Comparison of ENCODE assay signal across 25 mouse cellular contexts in genomic region chr17:29584306-29584705, GRCm38 (mm10). TPM values are rescaled to one million over a fixed set of nuclear protein-coding genes. Genes with fewer than 3 reads are reported as not detected.
DNase-seq lines count a peak whose midpoint lies in the region; ATAC-seq and TF ChIP-seq lines count a peak whose summit lies in the region.
"Had no signal": no experiment of that assay in that cellular context is flagged by ENCODE, and none has a peak within 500 bp of the region (broad histone marks: within the 10 kb centered on the region; RNA-seq: fewer than 3 reads in every experiment).

No protein-coding gene starts in this region.

- 74% methylated on average over 5 of the region's 5 CpGs for WGBS in forebrain, embryonic 13.5 days
- WGBS in forebrain, embryonic 10.5 days, result 81% methylated on average over 5 of the region's 5 CpGs
- 3% methylated on average over 5 of the region's 5 CpGs for WGBS in thymus, adult 2 months

- H3K27ac ChIP-seq in forebrain, embryonic 13.5 days, result peak overlapping the region; percentile 37; the same call in 1 of the 2 replicates
- H3K27ac ChIP-seq in forebrain, embryonic 10.5 days, result no peak overlapping the region
- peak overlapping the region; percentile 25; the same call in 1 of the 2 replicates for H3K27ac ChIP-seq in thymus, adult 2 months (ENCODE audit: control insufficient read depth, insufficient read depth, low read length)
- H3K27ac ChIP-seq: heart, adult 2 months; hindbrain, postnatal 0 days; limb, embryonic 10.5 days; neural tube, embryonic 13.5 days had no signal

- no peak overlapping the region for H3K4me2 ChIP-seq in forebrain, embryonic 13.5 days
- H3K4me2 ChIP-seq: neural tube, embryonic 13.5 days had no signal

- H3K36me3 ChIP-seq in forebrain, embryonic 13.5 days (ENCODE audit: poor library complexity, severe bottlenecking), result peaks cover 38% of the 10 kb centered on the region
- H3K36me3 ChIP-seq in forebrain, embryonic 10.5 days (replicated peaks), result peaks cover 71% of the 10 kb centered on the region
- H3K36me3 ChIP-seq in thymus, adult 2 months (ENCODE audit: control insufficient read depth, insufficient read depth, low read length), result peaks cover 8% of the 10 kb centered on the region; the same call in 1 of the 2 replicates

- DNase-seq in forebrain, embryonic 10.5 days (ENCODE audit: extremely low spot score, low spot score), result no peak
- peak; percentile 41 to 49 for DNase-seq in spleen, postnatal 36 days (ENCODE audit: low spot score in 2 of 2)
- no peak for DNase-seq in spleen, postnatal 14 days (ENCODE audit: low spot score in 2 of 2)
- peak; percentile 67 for DNase-seq in thymus, adult 2 months
- DNase-seq in urinary bladder, postnatal 36 days (ENCODE audit: low spot score in 2 of 2), result no peak
- no peak for DNase-seq in embryo, embryonic 10.5 days (ENCODE audit: low spot score)
- DNase-seq in testis, postnatal 10 days (ENCODE audit: low spot score), result no peak
- DNase-seq: adrenal gland, postnatal 36 days; cerebellum, adult 11-12 months; gastrocnemius, postnatal 10 days; heart, adult 2 months; heart, postnatal 4 days; kidney, adult 18-20 months; kidney, postnatal 14 days; lung, adult 2 months had no signal

- no peak for TF ChIP-seq POLR2A in thymus, adult 2 months (IDR thresholded peaks at IDR 0.05; ENCODE audit: control insufficient read depth, extremely low read depth, insufficient read depth, low read length, poor library complexity)

- H3K9me3 ChIP-seq in forebrain, embryonic 13.5 days (replicated peaks), result no peaks in the 10 kb centered on the region
- no peaks in the 10 kb centered on the region for H3K9me3 ChIP-seq in forebrain, embryonic 10.5 days
- H3K9me3 ChIP-seq: limb, embryonic 10.5 days; neural tube, embryonic 13.5 days had no signal

- H3K27me3 ChIP-seq in forebrain, embryonic 13.5 days, result no peaks in the 10 kb centered on the region
- no peaks in the 10 kb centered on the region for H3K27me3 ChIP-seq in forebrain, embryonic 10.5 days (ENCODE audit: poor library complexity, severe bottlenecking)
- H3K27me3 ChIP-seq in thymus, adult 2 months (ENCODE audit: control insufficient read depth, insufficient read depth, low read length), result no peaks in the 10 kb centered on the region
- H3K27me3 ChIP-seq: neural tube, embryonic 13.5 days had no signal

- no peak for TF ChIP-seq CTCF in thymus, adult 2 months (IDR thresholded peaks at IDR 0.05; ENCODE audit: borderline replicate concordance, control insufficient read depth, extremely low read depth, insufficient read depth, low read length, poor library complexity)

- H3K4me3 ChIP-seq in forebrain, embryonic 13.5 days, result no peak overlapping the region
- no peak overlapping the region for H3K4me3 ChIP-seq in forebrain, embryonic 10.5 days
- no peak overlapping the region for H3K4me3 ChIP-seq in thymus, adult 2 months (ENCODE audit: control insufficient read depth, insufficient read depth, low read length)
- H3K4me3 ChIP-seq: heart, adult 2 months; limb, embryonic 10.5 days; neural tube, embryonic 13.5 days had no signal

- peak; percentile 27; the same call in 1 of the 2 replicates for ATAC-seq in forebrain, embryonic 13.5 days
- ATAC-seq: CD4-positive, CD25-positive, alpha-beta regulatory T cell, adult 4 months; hindbrain, postnatal 0 days had no signal

- no peak overlapping the region for H3K9ac ChIP-seq in forebrain, embryonic 13.5 days
- H3K9ac ChIP-seq: neural tube, embryonic 13.5 days had no signal

- H3K4me1 ChIP-seq in forebrain, embryonic 13.5 days, result peaks cover 22% of the 10 kb centered on the region
- H3K4me1 ChIP-seq in forebrain, embryonic 10.5 days, result peaks cover 15% of the 10 kb centered on the region
- peaks cover 33% of the 10 kb centered on the region for H3K4me1 ChIP-seq in thymus, adult 2 months (replicated peaks; ENCODE audit: control insufficient read depth, insufficient read depth, low read length)

RNA-seq across cellular contexts. Expression of gene Rnf8, which starts 30.3 kb away (rescaled TPM):
- 104 and 108 TPM in 2 replicates for polyA plus RNA-seq in forebrain, embryonic 13.5 days (2015; fragmentation: Nextera tagmentation; extraction: Ambion mirVana)
- 120 and 124 TPM in 2 replicates for polyA plus RNA-seq in forebrain, embryonic 10.5 days (2016; fragmentation: Nextera tagmentation; extraction: Ambion mirVana)
- polyA plus RNA-seq in thymus, adult 2 months (2012; rRNA removed), result 36.8 and 37.2 TPM in 2 replicates

RNA-seq across cellular contexts. Expression of gene Gm28043, which starts 30.4 kb away (rescaled TPM):
- 3.7 and 4.0 TPM in 2 replicates for polyA plus RNA-seq in forebrain, embryonic 13.5 days (2015; fragmentation: Nextera tagmentation; extraction: Ambion mirVana)
- polyA plus RNA-seq in forebrain, embryonic 10.5 days (2016; fragmentation: Nextera tagmentation; extraction: Ambion mirVana), result 3.6 and 3.9 TPM in 2 replicates
- 2.2 and 2.3 TPM in 2 replicates for polyA plus RNA-seq in thymus, adult 2 months (2012; rRNA removed)

RNA-seq across cellular contexts. Expression of gene Tmem217, which starts 32.1 kb away (rescaled TPM):
- 1.2 and 1.3 TPM in 2 replicates for polyA plus RNA-seq in forebrain, embryonic 13.5 days (2015; fragmentation: Nextera tagmentation; extraction: Ambion mirVana)
- 1.0 and 1.2 TPM in 2 replicates for polyA plus RNA-seq in forebrain, embryonic 10.5 days (2016; fragmentation: Nextera tagmentation; extraction: Ambion mirVana)
- polyA plus RNA-seq in thymus, adult 2 months (2012; rRNA removed), result 0.49 and 0.62 TPM in 2 replicates
- polyA plus RNA-seq: heart, adult 2 months; liver, adult 2 months had no signal

RNA-seq across cellular contexts. Expression of gene Tbc1d22b, which starts 34.7 kb away (rescaled TPM):
- 17.7 and 20.1 TPM in 2 replicates for polyA plus RNA-seq in forebrain, embryonic 13.5 days (2015; fragmentation: Nextera tagmentation; extraction: Ambion mirVana)
- polyA plus RNA-seq in forebrain, embryonic 10.5 days (2016; fragmentation: Nextera tagmentation; extraction: Ambion mirVana), result 18.3 and 19.3 TPM in 2 replicates
- polyA plus RNA-seq in thymus, adult 2 months (2012; rRNA removed), result 47.8 and 55.8 TPM in 2 replicates

RNA-seq across cellular contexts. Expression of gene Gm17657, which starts 34.9 kb away (rescaled TPM):
- polyA plus RNA-seq in forebrain, embryonic 13.5 days (2015; fragmentation: Nextera tagmentation; extraction: Ambion mirVana), result not detected in 2 replicates
- polyA plus RNA-seq in forebrain, embryonic 10.5 days (2016; fragmentation: Nextera tagmentation; extraction: Ambion mirVana), result not detected in 2 replicates
- polyA plus RNA-seq in thymus, adult 2 months (2012; rRNA removed), result not detected in 2 replicates
- polyA plus RNA-seq: CD4-positive, CD25-positive, alpha-beta regulatory T cell, adult 4 months; embryonic facial prominence, embryonic 11.5 days; frontal cortex, adult 2 months; heart, adult 2 months; heart, embryonic 14.5 days; hindbrain, postnatal 0 days; limb, embryonic 10.5 days; liver, adult 2 months; lung, adult 2 months; neural tube, embryonic 13.5 days; small intestine, adult 2 months had no signal

Comparison
In these comparisons a context has a peak if more than half of its experiments do, and no peak if none do; other contexts are left out.
1. DNase-seq: peak in spleen, postnatal 36 days (2 of 2) and thymus, adult 2 months (single experiment); none in forebrain, embryonic 10.5 days (single experiment), spleen, postnatal 14 days (0 of 2), urinary bladder, postnatal 36 days (0 of 2), embryo, embryonic 10.5 days (single experiment) and testis, postnatal 10 days (single experiment).